Mouse (Mus musculus): ENCODE measurements at regions not wholly inside any gene's neighbourhood (a gene's known extent, or its start where the extent isn't known, plus 50 kb on each side); places are given as distances from the start of the nearest gene placed in this dataset.

DNA sequence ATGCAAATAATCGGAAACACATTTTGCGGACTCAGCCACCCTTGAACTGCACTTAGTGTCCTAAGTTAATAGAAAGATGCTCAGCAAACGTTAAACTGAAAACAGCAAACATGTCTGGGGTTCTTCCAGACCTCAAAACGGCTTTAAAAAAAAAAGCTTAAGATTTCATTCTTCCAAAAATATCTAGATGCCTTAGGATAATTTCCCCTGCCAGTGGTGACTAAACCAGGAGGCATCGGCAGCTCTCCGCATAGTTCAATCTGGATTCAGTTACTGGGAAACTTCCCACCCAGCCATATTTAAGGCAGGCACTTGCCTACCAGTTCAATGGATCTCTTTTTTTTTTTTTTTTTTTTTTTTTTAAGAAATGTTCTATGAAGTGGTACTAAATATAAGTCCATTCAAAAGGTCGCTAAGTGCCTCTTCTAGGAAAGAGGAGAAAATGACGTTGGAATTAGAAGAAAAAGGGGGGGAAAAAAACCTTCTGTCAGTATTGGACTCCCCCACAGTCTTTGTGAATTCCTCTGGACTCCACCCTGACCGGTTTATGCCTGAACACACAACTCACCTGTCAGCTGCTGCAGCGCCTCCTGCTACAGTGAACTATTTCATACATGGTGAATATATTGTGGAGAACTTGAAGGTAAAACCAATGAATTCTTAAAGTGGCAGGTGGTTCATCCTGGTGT lies 145.7 kb upstream of the Dapk1 start:
- TF ChIP-seq CTCF (conservative IDR thresholded peaks at IDR 0.05; ENCODE audit: insufficient read depth, insufficient read length, low read depth, low read length) (no peak), POLR2A (IDR thresholded peaks at IDR 0.05; ENCODE audit: low read depth, low read length) (no peak)

Measured in kidney, adult 2 months (tissue).